Mouse (Mus musculus) forebrain, embryonic 11.5 days (tissue): ENCODE data around the gene Omg. TPM values are rescaled to one million over a fixed set of nuclear protein-coding genes. Genes with fewer than 3 reads are reported as not detected.

Source experiments
- ATAC-seq: fragments of 200-750 bp; cut with Nextera tagmentation; replicated peaks from 2 replicates; pipeline ENCODE4 v1.8.0; 2017; ENCODE audit warnings: moderate TSS enrichment; ENCODE audit not compliant: low FRiP score
- DNase-seq: peaks from one replicate; pipeline ENCODE4 v3.0.0-alpha.2; 2017; ENCODE audit warnings: low spot score
- H3K27ac ChIP-seq: fragments of 300-500 bp; sonication (generic); 2 replicates; pipeline ENCODE4 v1.5.1; 2014; ENCODE audit warnings: low read depth, low read length
- H3K27me3 ChIP-seq: fragments of 300-500 bp; sonication (generic); 2 replicates; pipeline ENCODE4 v1.6.1; 2014; ENCODE audit warnings: mild to moderate bottlenecking, low read length, mixed read lengths; ENCODE audit not compliant: control insufficient read depth, insufficient read depth
- H3K36me3 ChIP-seq: fragments of 300-500 bp; sonication (generic); 2 replicates; pipeline ENCODE4 v1.6.1; 2014; ENCODE audit warnings: mild to moderate bottlenecking, low read length, moderate library complexity, mixed read lengths; ENCODE audit not compliant: control insufficient read depth, insufficient read depth
- H3K4me1 ChIP-seq: fragments of 300-500 bp; sonication (generic); replicated peaks from 2 replicates; pipeline ENCODE4 v1.6.1; 2014; ENCODE audit warnings: low read length, mixed read lengths; ENCODE audit not compliant: control insufficient read depth, insufficient read depth
- H3K4me2 ChIP-seq: fragments of 300-500 bp; sonication (generic); 2 replicates; pipeline ENCODE4 v1.6.1; 2014; ENCODE audit warnings: low read depth, mild to moderate bottlenecking, low read length, moderate library complexity, mixed read lengths; ENCODE audit not compliant: severe bottlenecking
- H3K4me3 ChIP-seq: fragments of 300-500 bp; sonication (generic); 2 replicates; pipeline ENCODE4 v1.5.1; 2014; ENCODE audit warnings: low read depth, low read length
- H3K9ac ChIP-seq: fragments of 300-500 bp; sonication (generic); 2 replicates; pipeline ENCODE4 v1.6.1; 2014; ENCODE audit warnings: low read length
- H3K9me3 ChIP-seq: fragments of 300-500 bp; sonication (generic); 2 replicates; pipeline ENCODE4 v1.6.1; 2016; ENCODE audit warnings: low read length, mixed read lengths; ENCODE audit not compliant: control insufficient read depth
- WGBS: fragments of 180-500 bp; shearing (Covaris S2); extraction: QIAGEN DNeasy Blood & Tissue Kit; methylation state at CpG from one replicate; pipeline ENCODE4 v1.1.7; 2014; 5-methylcytosine and 5-hydroxymethylcytosine counted together
- polyA plus RNA-seq: library from polyadenylated mRNA; unstranded; fragments of >200 nt; fragmentation: Nextera tagmentation; extraction: Ambion mirVana; gene quantifications from 2 replicates; pipeline ENCODE4 v1.2.1, GENCODE M21; 2014

Gene Omg
- polyA plus RNA-seq, 1 experiment from 2014 or later: 1.1 TPM

DNA sequence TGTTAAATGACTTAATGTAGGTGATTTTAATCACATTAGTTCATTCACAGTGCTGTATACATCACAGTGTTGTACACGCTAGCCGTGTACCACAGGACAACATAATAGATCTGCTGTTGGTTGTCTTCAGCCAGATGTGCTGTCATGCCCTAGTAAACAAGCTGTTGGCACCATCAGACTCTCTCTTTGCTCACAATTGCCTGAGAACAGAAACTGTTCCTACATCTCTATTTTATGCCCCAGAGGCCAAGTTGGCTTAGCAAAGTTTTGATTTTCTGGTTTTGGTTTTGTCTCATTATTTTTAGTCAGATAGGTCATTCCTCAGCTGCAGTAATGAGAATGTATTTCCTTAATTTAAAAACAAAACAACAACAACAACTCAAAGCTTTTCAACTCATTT is 25.9 kb upstream of the Omg start:
- Histone ChIP-seq H3K27me3 (no peaks in the 10 kb centered on the region), H3K9me3 (no peaks in the 10 kb centered on the region), H3K27ac (no peak overlapping the region), H3K4me3 (no peak overlapping the region), H3K36me3 (no peaks in the 10 kb centered on the region), H3K9ac (no peak overlapping the region), H3K4me2 (no peak overlapping the region), H3K4me1 (no peaks in the 10 kb centered on the region)
- DNase-seq: no peak
- no peak for ATAC-seq
- 96% methylated on average over 2 of the region's 2 CpGs for WGBS

DNA sequence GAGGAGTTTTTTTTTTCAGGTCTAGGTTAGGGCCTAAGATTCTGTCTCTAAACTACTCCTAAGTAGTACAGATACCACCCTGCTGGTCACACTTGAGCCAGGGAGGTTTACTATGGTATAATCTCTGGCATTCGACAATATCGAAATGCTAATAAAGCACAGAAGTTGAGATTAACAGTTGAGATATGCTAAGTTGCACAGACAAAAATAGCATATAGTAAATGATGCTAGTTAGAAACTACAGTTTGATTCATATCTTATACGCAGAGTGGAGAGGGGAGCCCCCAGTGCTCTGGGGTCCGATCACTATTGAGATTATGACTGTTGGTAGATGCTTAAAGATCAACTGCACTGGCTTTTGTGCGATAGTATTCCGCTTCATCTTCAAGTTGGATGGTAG is 25.3 kb upstream of the Omg start:
- no peaks in the 10 kb centered on the region for H3K4me1 ChIP-seq
- no peak overlapping the region for H3K27ac ChIP-seq
- no peaks in the 10 kb centered on the region for H3K9me3 ChIP-seq
- H3K27me3 ChIP-seq: no peaks in the 10 kb centered on the region
- no peak overlapping the region for H3K4me3 ChIP-seq
- DNase-seq: no peak
- 98% methylated on average over 6 of the region's 6 CpGs for WGBS
- no peak for ATAC-seq
- H3K36me3 ChIP-seq: no peaks in the 10 kb centered on the region
- H3K4me2 ChIP-seq: no peak overlapping the region
- H3K9ac ChIP-seq: no peak overlapping the region

DNA sequence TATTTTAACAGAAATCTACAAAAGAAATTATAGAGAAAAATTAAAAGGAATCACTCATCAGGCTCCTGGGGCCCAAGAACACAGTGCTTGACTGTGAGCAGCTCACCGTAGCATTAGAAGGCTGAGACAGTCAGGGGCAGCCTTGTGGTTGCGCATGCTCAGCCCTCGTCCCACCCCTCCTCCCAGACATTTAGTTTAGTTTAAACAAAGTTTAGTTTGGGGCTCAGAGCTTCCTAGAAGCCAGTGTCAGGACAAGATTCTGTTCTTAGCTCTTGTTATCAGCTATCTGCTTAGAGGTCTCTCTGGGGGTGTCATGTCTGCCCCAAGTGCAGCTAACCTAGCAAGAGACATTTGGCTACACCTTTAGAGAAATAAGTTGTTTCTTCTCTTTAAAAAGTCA is 24.7 kb upstream of the Omg start:
- Histone ChIP-seq H3K27me3 (no peaks in the 10 kb centered on the region), H3K27ac (no peak overlapping the region), H3K4me3 (no peak overlapping the region), H3K4me1 (no peaks in the 10 kb centered on the region), H3K9ac (no peak overlapping the region), H3K4me2 (no peak overlapping the region), H3K9me3 (no peaks in the 10 kb centered on the region), H3K36me3 (no peaks in the 10 kb centered on the region)
- ATAC-seq (no peak), DNase-seq (no peak)
- 90% methylated on average over 3 of the region's 3 CpGs for WGBS

GRCm38 (mm10) chr11:79527739-79528384 is 24.0 kb upstream of the Omg start:
- Histone ChIP-seq H3K4me1 (no peaks in the 10 kb centered on the region), H3K27me3 (no peaks in the 10 kb centered on the region), H3K4me2 (no peak overlapping the region), H3K36me3 (no peaks in the 10 kb centered on the region), H3K27ac (no peak overlapping the region), H3K4me3 (no peak overlapping the region), H3K9me3 (no peaks in the 10 kb centered on the region), H3K9ac (no peak overlapping the region)
- DNase-seq: no peak
- 94% methylated on average over 5 of the region's 5 CpGs for WGBS
- no peak for ATAC-seq

- Histone ChIP-seq H3K27ac (no peak overlapping the region), H3K4me2 (no peak overlapping the region), H3K9ac (no peak overlapping the region), H3K27me3 (no peaks in the 10 kb centered on the region), H3K4me1 (no peaks in the 10 kb centered on the region), H3K9me3 (no peaks in the 10 kb centered on the region), H3K4me3 (no peak overlapping the region), H3K36me3 (no peaks in the 10 kb centered on the region)
- 85% methylated on average over 15 of the region's 15 CpGs for WGBS
- DNase-seq (no peak), ATAC-seq (no peak)
Observed at GRCm38 (mm10) chr11:79527015-79527738, 23.3 kb upstream of the Omg start.

DNA sequence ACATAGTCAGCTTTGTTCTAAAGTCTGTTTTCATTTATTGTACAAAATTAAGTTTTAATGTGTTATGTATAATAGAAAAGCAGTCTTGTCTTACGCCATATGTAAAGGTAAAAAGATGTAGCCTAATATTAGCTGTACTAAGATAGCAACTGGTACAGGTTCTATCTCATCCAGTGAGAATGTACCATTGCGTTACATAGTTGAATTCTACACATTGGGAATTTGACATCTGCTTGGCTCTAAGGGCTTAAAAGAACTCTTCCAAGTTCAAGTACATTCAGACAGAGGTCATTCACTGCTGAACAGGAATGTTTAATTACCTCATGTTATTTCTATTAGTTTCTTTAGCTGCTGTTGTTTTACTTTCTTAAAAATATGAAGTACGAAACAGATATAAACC is 22.7 kb upstream of the Omg start:
- no peaks in the 10 kb centered on the region for H3K9me3 ChIP-seq
- no peak overlapping the region for H3K27ac ChIP-seq
- WGBS: 97% methylated on average over 3 of the region's 3 CpGs
- no peaks in the 10 kb centered on the region for H3K27me3 ChIP-seq
- DNase-seq (no peak), ATAC-seq (no peak)
- H3K9ac ChIP-seq: no peak overlapping the region
- no peaks in the 10 kb centered on the region for H3K36me3 ChIP-seq
- H3K4me1 ChIP-seq: no peaks in the 10 kb centered on the region
- no peak overlapping the region for H3K4me3 ChIP-seq
- H3K4me2 ChIP-seq: no peak overlapping the region

DNA sequence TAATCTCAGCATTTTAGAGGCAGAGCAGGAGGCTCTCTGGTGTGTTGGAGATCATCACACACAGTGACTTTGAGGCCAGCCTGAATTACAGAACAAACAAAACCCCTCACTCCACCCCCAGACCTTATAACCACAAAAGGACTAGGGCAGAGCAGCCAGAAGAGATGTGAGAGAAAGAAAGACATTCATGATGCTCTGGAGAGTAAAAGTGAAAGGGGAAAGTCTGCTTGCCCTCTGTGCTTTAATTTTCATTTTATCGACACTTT is 20.4 kb upstream of the Omg start:
- no peak for ATAC-seq
- H3K4me3 ChIP-seq: no peak overlapping the region
- 83% methylated on average over 1 of the region's 1 CpGs for WGBS

DNA sequence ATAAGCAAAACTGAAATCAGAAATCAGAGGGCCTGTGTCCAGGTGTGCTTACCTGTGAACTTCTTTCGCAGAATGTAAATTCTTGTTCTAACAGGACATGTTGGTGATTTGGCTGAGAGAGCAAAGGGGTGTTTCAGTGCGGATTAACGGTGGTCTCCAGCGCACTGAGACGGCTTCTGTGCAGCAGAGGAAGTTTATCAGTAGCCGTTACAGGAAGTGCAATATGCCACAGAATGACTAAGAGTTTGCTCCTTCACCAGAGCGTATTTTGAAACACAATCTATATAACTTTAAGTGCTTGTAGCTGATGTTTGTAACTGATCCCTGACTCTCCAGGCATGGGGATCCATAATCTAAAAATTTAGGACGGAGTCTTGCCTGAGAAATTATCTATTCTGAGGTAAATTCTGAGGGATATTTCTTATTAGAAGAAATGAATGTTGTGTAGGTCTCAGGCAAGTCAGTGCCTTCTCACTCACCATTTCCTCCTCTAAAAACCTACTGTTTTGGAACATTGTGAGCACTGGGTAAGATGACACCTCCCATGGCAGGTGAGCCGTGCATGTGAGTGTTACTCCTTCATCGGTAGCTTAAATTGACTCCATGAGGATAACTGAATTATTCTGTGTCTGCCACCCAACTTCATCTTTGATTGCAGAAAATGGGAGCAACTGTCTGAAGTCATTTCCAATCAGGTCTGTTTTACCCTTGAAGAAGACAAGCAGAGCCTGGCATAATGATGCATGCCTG is 19.9 kb upstream of the Omg start, which contains the start of gene Evi2b:
Gene Evi2b, minus strand, starts transcription at position 203 of the 750 bp plus-strand sequence.
- DNase-seq: no peak
- H3K4me2 ChIP-seq: no peak within 1 kb of the TSS

More for the DNA sequence above, 20.4 kb upstream of the Omg start:
- Histone ChIP-seq H3K36me3 (no peaks in the 10 kb centered on the region), H3K4me2 (no peak overlapping the region), H3K4me1 (no peaks in the 10 kb centered on the region), H3K9me3 (no peaks in the 10 kb centered on the region), H3K27ac (no peak overlapping the region), H3K27me3 (no peaks in the 10 kb centered on the region), H3K9ac (no peak overlapping the region)
- no peak for DNase-seq

More for the DNA sequence above, 19.9 kb upstream of the Omg start, which contains the start of gene Evi2b:
- ATAC-seq: no peak
- no peaks in the 10 kb centered on the region for H3K9me3 ChIP-seq
- no peak within 1 kb of the TSS for H3K27ac ChIP-seq
- H3K9ac ChIP-seq: no peak within 1 kb of the TSS
- 89% methylated on average over 10 of the region's 10 CpGs for whole genome bisulfite sequencing
- H3K36me3 ChIP-seq: no peaks in the 10 kb centered on the region
- no peak within 1 kb of the TSS for H3K4me3 ChIP-seq
- no peaks in the 10 kb centered on the region for H3K27me3 ChIP-seq
- no peaks in the 10 kb centered on the region for H3K4me1 ChIP-seq
